Mouse (Mus musculus): ENCODE results near the gene Ube2h. TPM values are rescaled to one million over a fixed set of nuclear protein-coding genes. Genes with fewer than 3 reads are reported as not detected.
A peak's percentile ranks its signal among the peaks of the same experiment; 100 is the strongest.

Gene Ube2h
- polyA plus RNA-seq, 1 experiment from 2014 or later: 21.6 TPM

DNA sequence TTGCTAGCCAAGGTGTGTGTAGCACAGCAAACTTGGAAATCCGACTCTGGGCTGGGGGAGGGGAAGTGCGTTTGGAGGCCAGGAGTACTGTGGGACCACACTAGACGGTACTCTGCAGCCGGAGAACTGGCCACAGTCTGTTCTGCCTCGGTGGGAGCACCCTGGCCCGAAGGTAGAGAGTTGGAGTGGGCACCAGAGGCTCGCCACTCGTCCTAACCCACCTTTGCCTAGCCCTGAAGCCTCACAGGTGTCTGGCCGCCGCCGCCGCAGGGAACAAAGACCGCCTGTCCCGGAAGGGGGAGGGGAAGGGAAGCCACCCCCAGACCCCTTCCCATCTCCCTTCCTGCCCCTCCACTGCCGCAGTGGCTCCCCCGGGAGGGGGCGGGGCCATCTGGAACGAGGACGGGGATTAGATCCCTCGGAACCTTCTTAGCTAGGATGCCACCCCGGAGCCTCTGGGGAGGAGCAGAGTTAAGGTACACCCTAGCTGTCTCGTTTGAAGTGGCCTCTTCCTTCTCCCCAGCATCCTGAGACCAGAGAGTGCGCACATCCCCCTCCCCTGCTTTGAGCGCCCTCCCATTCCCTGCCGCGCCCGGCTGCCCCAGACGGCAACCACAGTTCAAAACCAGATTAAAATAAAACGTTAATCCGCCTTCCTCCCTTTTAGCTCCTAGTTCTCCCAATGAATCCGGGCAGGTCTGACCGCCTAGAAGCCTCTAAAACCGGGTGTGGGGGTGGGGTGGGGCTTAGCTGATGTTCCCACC lies 129.7 kb downstream of the Ube2h start:
- Histone ChIP-seq H3K9me3 (ENCODE audit: control insufficient read depth, low read length) (no peaks in the 10 kb centered on the region), H3K4me3 (ENCODE audit: low read depth, low read length) (peak overlapping the region; percentile 50), H3K9ac (ENCODE audit: low read depth, low read length) (no peak overlapping the region), H3K36me3 (ENCODE audit: control insufficient read depth, insufficient read depth, low read length) (no peaks in the 10 kb centered on the region), H3K4me1 (replicated peaks; ENCODE audit: control insufficient read depth, insufficient read depth, low read length) (peaks cover 24% of the 10 kb centered on the region), H3K27me3 (replicated peaks; ENCODE audit: control insufficient read depth, insufficient read depth, low read length) (peaks cover 99% of the 10 kb centered on the region), H3K4me2 (peak overlapping the region; percentile 78), H3K27ac (ENCODE audit: low read depth, low read length) (no peak overlapping the region)
- ATAC-seq (replicated peaks; ENCODE audit: low FRiP score) (no peak), DNase-seq (ENCODE audit: low spot score) (no peak)
- WGBS: 2% methylated on average over 33 of the region's 33 CpGs

DNA sequence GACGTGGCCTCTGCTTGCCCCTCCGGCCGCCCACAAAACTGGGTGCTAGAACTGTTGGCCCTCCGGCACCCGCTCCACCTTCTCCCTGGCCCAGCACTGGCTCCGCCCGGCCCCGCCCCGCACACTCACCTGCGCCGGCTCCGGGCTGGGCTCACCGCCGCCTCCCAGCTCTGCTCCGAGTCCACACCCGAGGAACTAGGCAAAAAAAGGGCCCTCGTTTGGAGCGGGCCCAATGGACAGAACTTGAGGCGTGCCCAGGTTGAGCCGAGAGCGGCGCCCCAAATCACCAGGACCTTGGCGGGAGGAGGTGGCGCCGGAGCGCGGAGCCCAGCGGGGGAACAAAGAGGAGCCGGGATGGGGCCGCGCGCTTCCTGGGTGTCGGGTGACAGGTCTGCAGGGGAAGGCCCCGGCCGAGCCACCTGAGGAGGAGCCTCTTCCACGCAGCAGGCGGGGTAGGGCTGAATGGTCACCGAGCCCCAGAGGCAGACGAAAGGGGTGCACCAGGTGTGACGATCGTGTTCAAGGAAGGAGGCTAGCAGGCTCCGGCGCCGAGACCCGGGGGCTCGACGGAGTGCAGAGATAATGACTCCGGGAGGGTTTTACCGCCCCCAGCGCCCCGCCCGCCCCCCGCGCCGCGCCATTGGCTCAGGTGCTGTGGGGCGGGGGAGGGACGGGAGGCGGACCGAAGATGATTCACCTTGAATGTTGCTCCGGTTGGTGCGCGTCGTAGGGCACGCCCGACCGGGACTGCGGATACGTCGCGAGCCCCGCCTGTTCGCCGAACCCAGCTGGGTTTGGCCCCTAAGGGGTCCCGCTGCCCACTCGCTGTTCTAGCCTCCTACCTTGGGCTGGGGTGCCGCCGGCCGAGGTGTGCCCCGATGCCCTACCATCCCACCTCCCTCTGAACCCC lies 130.5 kb downstream of the Ube2h start:
- peak overlapping the region; percentile 50 for H3K4me3 ChIP-seq (ENCODE audit: low read depth, low read length)
- H3K4me2 ChIP-seq: peak overlapping the region; percentile 78
- no peaks in the 10 kb centered on the region for H3K9me3 ChIP-seq (ENCODE audit: control insufficient read depth, low read length)
- WGBS: 2% methylated on average over 77 of the region's 80 CpGs
- H3K36me3 ChIP-seq (ENCODE audit: control insufficient read depth, insufficient read depth, low read length): no peaks in the 10 kb centered on the region
- peaks cover 99% of the 10 kb centered on the region for H3K27me3 ChIP-seq (replicated peaks; ENCODE audit: control insufficient read depth, insufficient read depth, low read length)
- ATAC-seq (replicated peaks; ENCODE audit: low FRiP score): peak; percentile 66
- H3K4me1 ChIP-seq (replicated peaks; ENCODE audit: control insufficient read depth, insufficient read depth, low read length): peaks cover 24% of the 10 kb centered on the region
- no peak overlapping the region for H3K27ac ChIP-seq (ENCODE audit: low read depth, low read length)
- H3K9ac ChIP-seq (ENCODE audit: low read depth, low read length): no peak overlapping the region; the same call in none of the 2 replicates
- no peak for DNase-seq (ENCODE audit: low spot score)

DNA sequence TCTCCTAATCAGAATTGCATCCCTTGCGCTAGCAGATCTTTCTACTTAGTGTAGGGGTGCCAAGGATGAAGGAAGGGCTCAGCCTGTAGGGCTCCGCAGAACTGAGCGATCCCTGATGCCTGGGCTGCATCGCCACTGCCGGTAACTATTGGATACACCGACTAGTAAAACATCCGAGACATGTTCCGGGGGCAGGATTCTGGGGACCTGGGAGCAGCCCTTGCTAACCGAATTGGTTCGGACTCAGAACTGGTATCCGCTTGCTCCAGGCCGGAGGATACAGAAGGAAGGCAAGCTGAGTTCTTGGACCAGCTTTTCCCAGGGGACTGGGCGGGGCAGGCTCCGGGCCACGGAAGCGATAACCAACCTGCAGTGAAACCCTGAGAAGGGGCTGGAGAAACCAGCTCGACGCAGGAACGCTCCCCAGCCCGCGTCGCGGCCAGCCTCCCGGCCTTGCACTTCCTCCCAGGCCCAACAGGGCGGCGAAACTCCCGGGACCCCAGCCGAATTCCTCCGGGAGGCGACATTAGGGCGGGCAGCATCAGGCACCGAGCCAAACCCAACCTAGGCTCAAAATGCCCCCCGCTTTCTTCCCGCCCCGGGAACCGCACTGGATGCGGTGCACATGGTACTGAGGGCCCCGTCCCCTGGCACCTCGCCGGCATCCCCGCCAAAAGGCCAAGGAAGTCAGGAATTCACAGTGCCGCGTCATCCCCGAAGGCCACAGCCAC lies 131.4 kb downstream of the Ube2h start:
- Histone ChIP-seq H3K9ac (ENCODE audit: low read depth, low read length) (no peak overlapping the region; the same call in 1 of the 2 replicates), H3K27me3 (replicated peaks; ENCODE audit: control insufficient read depth, insufficient read depth, low read length) (peaks cover 99% of the 10 kb centered on the region), H3K4me1 (replicated peaks; ENCODE audit: control insufficient read depth, insufficient read depth, low read length) (peaks cover 24% of the 10 kb centered on the region), H3K36me3 (ENCODE audit: control insufficient read depth, insufficient read depth, low read length) (no peaks in the 10 kb centered on the region), H3K4me2 (peak overlapping the region; percentile 78), H3K9me3 (ENCODE audit: control insufficient read depth, low read length) (no peaks in the 10 kb centered on the region), H3K27ac (ENCODE audit: low read depth, low read length) (no peak overlapping the region), H3K4me3 (ENCODE audit: low read depth, low read length) (peak overlapping the region; percentile 50)
- ATAC-seq (replicated peaks; ENCODE audit: low FRiP score): no peak
- DNase-seq (ENCODE audit: low spot score): peak; percentile 63
- WGBS: 2% methylated on average over 44 of the region's 44 CpGs

GRCm38 (mm10) chr6:30172441-30172819 lies 131.9 kb downstream of the Ube2h start:
- peaks cover 24% of the 10 kb centered on the region for H3K4me1 ChIP-seq (replicated peaks; ENCODE audit: control insufficient read depth, insufficient read depth, low read length)
- H3K9me3 ChIP-seq (ENCODE audit: control insufficient read depth, low read length): no peaks in the 10 kb centered on the region
- no peaks in the 10 kb centered on the region for H3K36me3 ChIP-seq (ENCODE audit: control insufficient read depth, insufficient read depth, low read length)
- H3K27ac ChIP-seq (ENCODE audit: low read depth, low read length): no peak overlapping the region
- H3K4me2 ChIP-seq: peak overlapping the region; percentile 78
- 13% methylated on average over 8 of the region's 8 CpGs for WGBS
- ATAC-seq (replicated peaks; ENCODE audit: low FRiP score): no peak
- H3K27me3 ChIP-seq (replicated peaks; ENCODE audit: control insufficient read depth, insufficient read depth, low read length): peaks cover 100% of the 10 kb centered on the region
- H3K9ac ChIP-seq (ENCODE audit: low read depth, low read length): no peak overlapping the region
- peak overlapping the region; percentile 50 for H3K4me3 ChIP-seq (ENCODE audit: low read depth, low read length)
- no peak for DNase-seq (ENCODE audit: low spot score)

GRCm38 (mm10) chr6:30171967-30172366 lies 132.4 kb downstream of the Ube2h start:
- H3K4me1 ChIP-seq (replicated peaks; ENCODE audit: control insufficient read depth, insufficient read depth, low read length): peaks cover 26% of the 10 kb centered on the region
- no peak for ATAC-seq (replicated peaks; ENCODE audit: low FRiP score)

DNA sequence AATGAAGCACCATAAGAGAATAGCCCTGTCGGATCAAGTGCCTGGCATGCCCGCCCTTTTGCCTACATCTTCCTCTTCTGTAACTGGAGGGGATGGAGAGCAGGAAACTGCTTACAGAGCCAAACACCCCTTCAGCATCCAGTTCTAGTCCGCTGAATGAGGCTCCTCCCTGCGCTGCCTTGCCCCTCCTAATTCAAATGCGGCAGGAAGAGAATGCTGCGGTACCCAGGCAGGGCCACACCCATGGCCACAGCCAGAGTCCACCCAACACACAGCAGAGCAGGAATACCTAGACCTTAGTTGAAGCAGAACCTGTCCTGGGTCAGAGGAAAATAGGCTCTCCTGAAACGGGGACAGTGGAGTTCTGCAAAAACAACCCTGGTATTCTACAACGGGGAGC lies 133.1 kb downstream of the Ube2h start:
- Histone ChIP-seq H3K9me3 (ENCODE audit: control insufficient read depth, low read length) (no peaks in the 10 kb centered on the region), H3K4me3 (ENCODE audit: low read depth, low read length) (no peak overlapping the region), H3K4me2 (no peak overlapping the region), H3K27ac (ENCODE audit: low read depth, low read length) (no peak overlapping the region), H3K36me3 (ENCODE audit: control insufficient read depth, insufficient read depth, low read length) (no peaks in the 10 kb centered on the region), H3K4me1 (replicated peaks; ENCODE audit: control insufficient read depth, insufficient read depth, low read length) (peaks cover 26% of the 10 kb centered on the region), H3K27me3 (replicated peaks; ENCODE audit: control insufficient read depth, insufficient read depth, low read length) (peaks cover 100% of the 10 kb centered on the region), H3K9ac (ENCODE audit: low read depth, low read length) (no peak overlapping the region)
- DNase-seq (ENCODE audit: low spot score) (no peak), ATAC-seq (replicated peaks; ENCODE audit: low FRiP score) (no peak)
- 29% methylated on average over 8 of the region's 8 CpGs for WGBS

More at GRCm38 (mm10) chr6:30171967-30172366, 132.4 kb downstream of the Ube2h start:
- Histone ChIP-seq H3K36me3 (ENCODE audit: control insufficient read depth, insufficient read depth, low read length) (no peaks in the 10 kb centered on the region), H3K9me3 (ENCODE audit: control insufficient read depth, low read length) (no peaks in the 10 kb centered on the region), H3K27ac (ENCODE audit: low read depth, low read length) (no peak overlapping the region), H3K4me3 (ENCODE audit: low read depth, low read length) (no peak overlapping the region), H3K9ac (ENCODE audit: low read depth, low read length) (no peak overlapping the region), H3K27me3 (replicated peaks; ENCODE audit: control insufficient read depth, insufficient read depth, low read length) (peaks cover 100% of the 10 kb centered on the region), H3K4me2 (no peak overlapping the region)
- WGBS: 26% methylated on average over 10 of the region's 10 CpGs
- DNase-seq (ENCODE audit: low spot score): no peak

DNA sequence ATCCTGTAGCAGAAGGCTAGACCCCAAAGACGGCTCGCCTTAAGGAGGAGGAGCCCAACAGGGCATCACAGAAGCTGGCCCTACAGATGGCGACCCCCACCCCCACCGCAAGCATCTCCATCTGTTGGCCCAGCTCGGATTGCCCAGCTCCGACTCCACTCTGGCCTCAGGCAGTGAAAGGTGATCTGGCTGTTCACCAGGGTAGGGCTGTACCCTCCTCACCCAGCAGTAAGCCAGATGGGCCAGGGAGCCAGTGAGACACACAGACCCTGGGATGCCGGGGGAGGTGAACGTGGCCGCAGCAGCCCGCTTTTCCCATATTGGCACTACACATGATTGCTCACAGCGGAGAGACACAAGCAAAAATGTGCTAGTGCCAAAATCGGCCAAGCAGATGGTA lies 135.2 kb downstream of the Ube2h start:
- Histone ChIP-seq H3K36me3 (ENCODE audit: control insufficient read depth, insufficient read depth, low read length) (no peaks in the 10 kb centered on the region), H3K4me1 (replicated peaks; ENCODE audit: control insufficient read depth, insufficient read depth, low read length) (peaks cover 15% of the 10 kb centered on the region), H3K9ac (ENCODE audit: low read depth, low read length) (no peak overlapping the region), H3K27ac (ENCODE audit: low read depth, low read length) (no peak overlapping the region), H3K4me2 (no peak overlapping the region), H3K4me3 (ENCODE audit: low read depth, low read length) (no peak overlapping the region), H3K27me3 (replicated peaks; ENCODE audit: control insufficient read depth, insufficient read depth, low read length) (peaks cover 83% of the 10 kb centered on the region), H3K9me3 (ENCODE audit: control insufficient read depth, low read length) (no peaks in the 10 kb centered on the region)
- 79% methylated on average over 12 of the region's 12 CpGs for WGBS
- no peak for ATAC-seq (replicated peaks; ENCODE audit: low FRiP score)
- no peak for DNase-seq (ENCODE audit: low spot score)

GRCm38 (mm10) chr6:30168275-30168674 lies 136.1 kb downstream of the Ube2h start:
- DNase-seq (ENCODE audit: low spot score): no peak
- Histone ChIP-seq H3K36me3 (ENCODE audit: control insufficient read depth, insufficient read depth, low read length) (no peaks in the 10 kb centered on the region), H3K9me3 (ENCODE audit: control insufficient read depth, low read length) (no peaks in the 10 kb centered on the region), H3K4me2 (no peak overlapping the region), H3K9ac (ENCODE audit: low read depth, low read length) (no peak overlapping the region), H3K27ac (ENCODE audit: low read depth, low read length) (no peak overlapping the region), H3K27me3 (replicated peaks; ENCODE audit: control insufficient read depth, insufficient read depth, low read length) (peaks cover 74% of the 10 kb centered on the region), H3K4me3 (ENCODE audit: low read depth, low read length) (no peak overlapping the region), H3K4me1 (replicated peaks; ENCODE audit: control insufficient read depth, insufficient read depth, low read length) (peaks cover 7% of the 10 kb centered on the region)
- WGBS: 82% methylated on average over 3 of the region's 3 CpGs
- no peak for ATAC-seq (replicated peaks; ENCODE audit: low FRiP score)

Measured in liver, embryonic 11.5 days (tissue).